Mouse (Mus musculus) bone marrow macrophage, adult 2 months (primary cell): ENCODE data around the gene Sugct.

Source experiments
- CTCF ChIP-seq: IDR thresholded peaks from 2 replicates; pipeline ENCODE4 v1.5.1; 2012; ENCODE audit warnings: low read depth, mild to moderate bottlenecking, low read length, moderate library complexity
- POLR2A ChIP-seq: IDR thresholded peaks from 2 replicates; pipeline ENCODE4 v1.6.1; 2012; ENCODE audit warnings: mild to moderate bottlenecking, low read depth, low read length, borderline replicate concordance

- TF ChIP-seq CTCF (no peak), POLR2A (no peak)
Measured at GRCm38 (mm10) chr13:17042332-17042731, 653.0 kb downstream of the Sugct start.
